Mouse (Mus musculus) ES-E14 (cell line): ENCODE results near the gene Ttc9c.
A peak's percentile ranks its signal among the peaks of the same experiment; 100 is the strongest.

ENCODE experiments used
- CHD2 ChIP-seq: IDR thresholded peaks from 2 replicates; pipeline ENCODE4 v1.6.1; 2014; ENCODE audit warnings: mild to moderate bottlenecking, low read depth, low read length, inconsistent platforms
- HCFC1 ChIP-seq: IDR thresholded peaks from 2 replicates; pipeline ENCODE4 v1.6.1; 2012; ENCODE audit warnings: low read length, inconsistent platforms, borderline replicate concordance; ENCODE audit not compliant: insufficient read depth
- MAFK ChIP-seq: IDR thresholded peaks from 2 replicates; pipeline ENCODE4 v1.6.1; 2014; ENCODE audit warnings: mild to moderate bottlenecking, low read depth, low read length, inconsistent platforms; ENCODE audit not compliant: insufficient read depth
- ZC3H11A ChIP-seq: IDR thresholded peaks from 2 replicates; pipeline ENCODE4 v1.6.1; 2012; ENCODE audit warnings: low read depth, mild to moderate bottlenecking, inconsistent platforms, low read length, borderline replicate concordance
- ZNF384 ChIP-seq: IDR thresholded peaks from 2 replicates; pipeline ENCODE4 v1.6.1; 2012; ENCODE audit warnings: low read depth, low read length, inconsistent platforms

GRCm38 (mm10) chr19:8839103-8839907 is 20.2 kb upstream of the Ttc9c start, which contains the start of gene Gng3:
- TF ChIP-seq MAFK, result peak; percentile 71
- no peak for TF ChIP-seq ZC3H11A
- TF ChIP-seq HCFC1, result no peak
- TF ChIP-seq CHD2, result no peak
- TF ChIP-seq ZNF384, result no peak
